Mouse (Mus musculus) lung, postnatal 0 days (tissue): ENCODE results near the gene Kdelr2.

Experiments used
- CTCF ChIP-seq: IDR thresholded peaks from 2 replicates; pipeline ENCODE4 v1.5.1; 2016; ENCODE audit warnings: antibody characterized with exemption, mild to moderate bottlenecking
- EP300 ChIP-seq: IDR thresholded peaks from 2 replicates; pipeline ENCODE4 v1.6.1; 2016; ENCODE audit warnings: antibody characterized with exemption, mild to moderate bottlenecking, control low read depth

- TF ChIP-seq CTCF, result peak; percentile 91
- no peak for TF ChIP-seq EP300
Observed at GRCm38 (mm10) chr5:143423899-143424519, 20.4 kb downstream of the Kdelr2 start.
